ENCODE assay signal across 10 mouse cellular contexts in the genomic region with DNA sequence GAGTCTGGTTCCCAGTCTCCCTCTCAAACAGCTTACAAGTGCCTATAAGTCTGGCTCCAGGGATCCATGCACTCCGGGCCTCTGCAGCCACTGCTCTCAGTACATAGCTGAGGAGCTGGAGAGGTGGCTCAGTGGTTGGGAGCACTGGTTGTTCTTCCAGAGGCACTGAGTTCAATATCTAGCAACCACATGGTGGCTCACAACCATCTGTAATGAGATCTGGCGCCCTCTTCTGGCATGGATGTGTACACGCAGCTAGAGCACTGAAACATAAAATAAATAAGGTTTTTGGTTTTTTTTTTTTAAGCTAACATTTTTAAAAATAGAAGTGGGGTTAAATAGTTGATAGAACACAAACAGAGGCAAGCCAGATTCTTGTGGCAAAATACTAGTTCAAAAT.
A peak's percentile ranks its signal among the peaks of the same experiment; 100 is the strongest.
DNase-seq lines count a peak whose midpoint lies in the region; ATAC-seq and TF ChIP-seq lines count a peak whose summit lies in the region.
"Had no signal": no experiment of that assay in that cellular context is flagged by ENCODE, and none has a peak within 500 bp of the region (broad histone marks: within the 10 kb centered on the region; RNA-seq: fewer than 3 reads in every experiment).

No protein-coding gene starts in this region.

- no peak overlapping the region for H3K9ac ChIP-seq in kidney, embryonic 16.5 days (replicated peaks; ENCODE audit: low read length)
- H3K9ac ChIP-seq in forebrain, embryonic 13.5 days, result no peak overlapping the region
- H3K9ac ChIP-seq: heart, embryonic 15.5 days had no signal

- H3K36me3 ChIP-seq in kidney, embryonic 16.5 days (ENCODE audit: insufficient read depth, low read length), result peaks cover 51% of the 10 kb centered on the region
- peaks cover 33% of the 10 kb centered on the region for H3K36me3 ChIP-seq in E14TG2a.4 (ENCODE audit: insufficient read depth, low read length)
- peaks cover 68% of the 10 kb centered on the region for H3K36me3 ChIP-seq in forebrain, embryonic 13.5 days (ENCODE audit: poor library complexity, severe bottlenecking)

- H3K4me2 ChIP-seq in kidney, embryonic 16.5 days (replicated peaks; ENCODE audit: low read depth, low read length), result no peak overlapping the region
- no peak overlapping the region for H3K4me2 ChIP-seq in forebrain, embryonic 13.5 days
- H3K4me2 ChIP-seq: heart, embryonic 15.5 days had no signal

- DNase-seq in kidney, adult 18-20 months, result peak; percentile 33
- peak; percentile 66 for DNase-seq in adrenal gland, postnatal 14 days
- DNase-seq in forelimb bud, embryonic 11.5 days (ENCODE audit: low read depth, low spot score), result peak; percentile 10
- peak; percentile 64 for DNase-seq in naive thymus-derived CD4-positive, alpha-beta T cell, adult 2 months (ENCODE audit: low read depth)
- no peak for DNase-seq in frontal cortex, postnatal 36 days (ENCODE audit: low spot score in 2 of 2)

- no peak overlapping the region for H3K27ac ChIP-seq in kidney, embryonic 16.5 days (ENCODE audit: low read length)
- H3K27ac ChIP-seq in forebrain, embryonic 13.5 days, result no peak overlapping the region
- H3K27ac ChIP-seq: heart, embryonic 15.5 days had no signal

- ATAC-seq in kidney, embryonic 16.5 days (ENCODE audit: low FRiP score, low TSS enrichment), result no peak
- no peak for ATAC-seq in forebrain, embryonic 13.5 days

- 57% methylated on average over 3 of the region's 3 CpGs for WGBS in kidney, embryonic 16.5 days
- 54% methylated on average over 3 of the region's 3 CpGs for WGBS in forebrain, embryonic 13.5 days

- peak; percentile 91 for TF ChIP-seq CTCF in E14TG2a.4 (conservative IDR thresholded peaks at IDR 0.05; ENCODE audit: low read length)

- H3K4me1 ChIP-seq in kidney, embryonic 16.5 days (ENCODE audit: insufficient read depth, low read length), result no peaks in the 10 kb centered on the region
- H3K4me1 ChIP-seq in E14TG2a.4 (replicated peaks; ENCODE audit: low read depth, low read length), result no peaks in the 10 kb centered on the region
- no peaks in the 10 kb centered on the region for H3K4me1 ChIP-seq in forebrain, embryonic 13.5 days
- H3K4me1 ChIP-seq: heart, embryonic 15.5 days had no signal

- no peaks in the 10 kb centered on the region for H3K27me3 ChIP-seq in kidney, embryonic 16.5 days (ENCODE audit: insufficient read depth, low read length)
- no peaks in the 10 kb centered on the region for H3K27me3 ChIP-seq in E14TG2a.4 (ENCODE audit: insufficient read depth, low read length)
- H3K27me3 ChIP-seq in forebrain, embryonic 13.5 days, result no peaks in the 10 kb centered on the region
- H3K27me3 ChIP-seq: heart, embryonic 15.5 days had no signal

- H3K4me3 ChIP-seq in kidney, embryonic 16.5 days (ENCODE audit: low read length), result no peak overlapping the region
- no peak overlapping the region for H3K4me3 ChIP-seq in E14TG2a.4 (replicated peaks; ENCODE audit: low read length)
- no peak overlapping the region for H3K4me3 ChIP-seq in forebrain, embryonic 13.5 days
- H3K4me3 ChIP-seq: heart, embryonic 15.5 days; myocyte had no signal

- H3K9me3 ChIP-seq in kidney, embryonic 16.5 days (ENCODE audit: low read length), result no peaks in the 10 kb centered on the region
- H3K9me3 ChIP-seq in E14TG2a.4 (ENCODE audit: low read length), result no peaks in the 10 kb centered on the region
- no peaks in the 10 kb centered on the region for H3K9me3 ChIP-seq in forebrain, embryonic 13.5 days (replicated peaks)
- H3K9me3 ChIP-seq: heart, embryonic 15.5 days had no signal

Comparison
In these comparisons a context has a peak if more than half of its experiments do, and no peak if none do; other contexts are left out.
1. DNase-seq: peak in kidney, adult 18-20 months (single experiment), adrenal gland, postnatal 14 days (single experiment), forelimb bud, embryonic 11.5 days (single experiment) and naive thymus-derived CD4-positive, alpha-beta T cell, adult 2 months (single experiment); none in frontal cortex, postnatal 36 days (0 of 2).